Mouse (Mus musculus): ENCODE data around the gene Nebl.

- TF ChIP-seq CTCF (IDR thresholded peaks at IDR 0.05; ENCODE audit: low read depth, low read length) = no peak
- no peak for TF ChIP-seq POLR2A (IDR thresholded peaks at IDR 0.05; ENCODE audit: insufficient read depth, low read length)
- no peak for TF ChIP-seq EP300 (IDR thresholded peaks at IDR 0.05; ENCODE audit: insufficient read depth, low read depth, low read length)
Measured at GRCm38 (mm10) chr2:17669000-17669399, 62.3 kb downstream of the Nebl start.
